Mouse (Mus musculus) kidney, adult 2 months (tissue): Measurements from ENCODE around the gene Rab36.

Source experiments
- CTCF ChIP-seq: fragments of 200-500 bp; conservative IDR thresholded peaks from 2 replicates; pipeline ENCODE4 v1.5.1; 2011; ENCODE audit warnings: low read depth, mild to moderate bottlenecking, control low read depth, low read length, moderate library complexity, mixed read lengths; ENCODE audit not compliant: insufficient read depth, insufficient read length
- POLR2A ChIP-seq: fragments of 200-500 bp; IDR thresholded peaks from one replicate; pipeline ENCODE4 v1.6.1; 2011; ENCODE audit warnings: low read depth, low read length, control low read depth

DNA sequence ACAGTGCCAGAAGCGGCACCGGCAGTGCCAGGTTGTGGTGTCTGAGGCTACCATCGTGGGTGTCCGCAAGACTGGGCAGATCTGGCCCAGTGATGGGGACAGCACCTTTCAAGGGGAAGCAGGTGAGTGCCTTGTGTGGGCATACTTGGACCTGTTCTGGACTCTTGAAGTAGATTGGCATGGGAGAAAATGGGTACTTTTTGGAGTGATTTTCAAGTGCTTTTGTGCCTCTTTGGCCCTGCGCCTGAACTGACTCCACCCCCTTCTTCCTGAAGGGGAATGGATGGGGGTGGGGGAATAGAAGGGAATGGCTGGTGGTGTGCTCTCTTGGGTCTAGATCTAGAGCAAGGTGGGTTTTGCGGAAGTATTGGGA is 25.3 kb downstream of the Rab36 start:
- TF ChIP-seq CTCF: no peak
- TF ChIP-seq POLR2A: no peak
